Mouse (Mus musculus): ENCODE measurements around the gene Cnot8.

The Cnot8 gene

GRCm38 (mm10) chr11:58167822-58168166, 63.8 kb downstream of the Cnot8 start:
- DNase-seq (ENCODE audit: low spot score), result no peak

Data from ovary, postnatal 14 days (tissue).